Mouse (Mus musculus): Measurements from ENCODE around the gene Plxdc1. TPM values are rescaled to one million over a fixed set of nuclear protein-coding genes. Genes with fewer than 3 reads are reported as not detected.

Plxdc1 gene
- polyA plus RNA-seq, 1 experiment from 2014 or later, result 0.53 TPM

DNA sequence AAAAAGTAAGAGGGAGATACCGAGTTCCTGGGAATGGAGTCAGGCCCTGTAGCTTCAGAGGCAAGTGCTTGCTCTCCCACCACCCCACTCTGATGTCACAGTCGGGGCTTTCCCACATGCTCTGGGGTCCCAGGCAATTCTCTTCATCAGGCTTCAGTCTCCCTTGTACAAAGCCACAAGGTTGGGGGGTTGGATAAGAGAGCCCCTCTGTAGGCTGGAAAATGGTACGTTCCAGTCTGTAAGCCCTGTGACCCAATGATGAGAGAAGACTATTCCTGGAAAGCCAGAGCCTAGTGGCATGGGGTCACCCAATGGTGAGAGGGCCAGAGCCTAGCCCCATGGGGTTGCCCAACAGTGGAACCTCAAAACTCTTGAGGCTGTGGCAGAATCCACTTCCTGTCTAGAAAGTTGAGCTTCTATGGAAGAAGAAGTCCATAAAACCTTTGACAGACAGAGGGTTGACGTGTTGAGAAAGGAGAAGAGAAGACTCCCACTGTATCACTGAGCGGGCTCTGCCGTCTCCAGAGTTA is 70.2 kb downstream of the Plxdc1 start:
- no peak for DNase-seq
- Histone ChIP-seq H3K4me1 (ENCODE audit: insufficient read depth) (no peaks in the 10 kb centered on the region), H3K27ac (ENCODE audit: low read depth) (no peak overlapping the region), H3K9ac (no peak overlapping the region), H3K4me3 (ENCODE audit: low read depth, low read length) (no peak overlapping the region), H3K27me3 (ENCODE audit: insufficient read depth, low read length) (no peaks in the 10 kb centered on the region), H3K36me3 (ENCODE audit: insufficient read depth) (no peaks in the 10 kb centered on the region), H3K9me3 (ENCODE audit: low read depth, low read length) (no peaks in the 10 kb centered on the region), H3K4me2 (no peak overlapping the region)
- 94% methylated on average over 6 of the region's 6 CpGs for WGBS
- ATAC-seq (ENCODE audit: insufficient read depth), result no peak
- TF ChIP-seq CTCF (IDR thresholded peaks at IDR 0.05; ENCODE audit: low read depth), result no peak

DNA sequence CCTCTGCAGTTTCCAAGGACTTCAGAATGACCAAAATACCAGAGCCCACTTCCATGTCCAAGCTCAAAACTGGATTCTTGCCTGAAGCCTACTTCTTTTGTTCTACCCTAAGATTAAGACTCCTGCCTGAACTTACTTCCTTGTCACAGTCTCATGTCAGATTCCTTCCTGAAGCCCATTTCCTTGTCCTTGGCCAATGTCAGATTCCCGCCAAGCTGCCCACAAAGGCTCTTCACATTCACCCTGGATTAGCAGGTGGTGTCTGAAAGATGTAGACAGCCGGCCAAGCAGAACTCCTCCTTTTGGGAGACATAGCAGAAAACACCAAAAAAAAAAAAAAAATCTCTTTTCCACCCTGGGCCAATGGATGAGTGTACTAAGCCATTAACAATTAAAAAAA is 70.8 kb downstream of the Plxdc1 start:
- Histone ChIP-seq H3K4me2 (no peak overlapping the region), H3K27ac (ENCODE audit: low read depth) (no peak overlapping the region), H3K36me3 (ENCODE audit: insufficient read depth) (no peaks in the 10 kb centered on the region), H3K4me1 (ENCODE audit: insufficient read depth) (no peaks in the 10 kb centered on the region), H3K27me3 (ENCODE audit: insufficient read depth, low read length) (no peaks in the 10 kb centered on the region), H3K4me3 (ENCODE audit: low read depth, low read length) (no peak overlapping the region), H3K9me3 (ENCODE audit: low read depth, low read length) (no peaks in the 10 kb centered on the region), H3K9ac (no peak overlapping the region)
- ATAC-seq (ENCODE audit: insufficient read depth), result no peak
- TF ChIP-seq CTCF (IDR thresholded peaks at IDR 0.05; ENCODE audit: low read depth), result no peak
- no peak for DNase-seq
- 62% methylated on average over 2 of the region's 2 CpGs for WGBS

- Histone ChIP-seq H3K36me3 (ENCODE audit: insufficient read depth) (no peaks in the 10 kb centered on the region), H3K9ac (no peak overlapping the region), H3K4me3 (ENCODE audit: low read depth, low read length) (no peak overlapping the region), H3K9me3 (ENCODE audit: low read depth, low read length) (no peaks in the 10 kb centered on the region), H3K27me3 (ENCODE audit: insufficient read depth, low read length) (no peaks in the 10 kb centered on the region), H3K4me2 (no peak overlapping the region), H3K27ac (ENCODE audit: low read depth) (no peak overlapping the region), H3K4me1 (ENCODE audit: insufficient read depth) (no peaks in the 10 kb centered on the region)
- no peak for TF ChIP-seq CTCF (IDR thresholded peaks at IDR 0.05; ENCODE audit: low read depth)
- 77% methylated on average over 14 of the region's 14 CpGs for WGBS
- ATAC-seq (ENCODE audit: insufficient read depth), result no peak
- no peak for DNase-seq
These were observed 73.1 kb downstream of the Plxdc1 start for GRCm38 (mm10) chr11:97913111-97913510.

GRCm38 (mm10) chr11:97908634-97909348 is 77.5 kb downstream of the Plxdc1 start:
- WGBS, result 88% methylated on average over 11 of the region's 11 CpGs
- no peak overlapping the region for H3K4me3 ChIP-seq (ENCODE audit: low read depth, low read length)
- no peak for TF ChIP-seq CTCF (IDR thresholded peaks at IDR 0.05; ENCODE audit: low read depth)

DNA sequence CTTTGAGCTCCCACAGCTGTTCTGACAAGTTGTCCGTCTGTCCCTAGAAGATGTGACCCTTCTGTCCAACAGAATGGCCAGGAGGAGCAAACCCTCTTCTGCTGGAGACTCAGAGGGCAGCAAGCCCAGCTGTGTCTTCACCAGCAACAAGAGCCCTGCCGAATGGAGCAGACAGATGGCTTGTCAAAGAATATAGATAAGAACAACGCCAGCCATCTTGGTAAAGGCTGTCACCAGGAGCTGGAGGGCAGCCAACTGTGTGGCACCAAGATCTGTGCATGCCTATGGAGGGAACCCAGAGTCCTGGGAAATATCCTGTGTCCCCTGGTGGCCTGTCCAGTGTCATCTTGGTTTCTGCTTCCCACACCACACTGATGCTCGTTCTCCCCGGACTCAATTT is 78.3 kb downstream of the Plxdc1 start:
- Histone ChIP-seq H3K27ac (ENCODE audit: low read depth) (no peak overlapping the region), H3K4me3 (ENCODE audit: low read depth, low read length) (no peak overlapping the region), H3K27me3 (ENCODE audit: insufficient read depth, low read length) (no peaks in the 10 kb centered on the region), H3K4me2 (no peak overlapping the region), H3K9me3 (ENCODE audit: low read depth, low read length) (no peaks in the 10 kb centered on the region), H3K9ac (no peak overlapping the region), H3K4me1 (ENCODE audit: insufficient read depth) (no peaks in the 10 kb centered on the region), H3K36me3 (ENCODE audit: insufficient read depth) (no peaks in the 10 kb centered on the region)
- WGBS, result 67% methylated on average over 5 of the region's 5 CpGs
- DNase-seq (no peak), ATAC-seq (ENCODE audit: insufficient read depth) (no peak)
- TF ChIP-seq CTCF (IDR thresholded peaks at IDR 0.05; ENCODE audit: low read depth), result no peak

More at GRCm38 (mm10) chr11:97908634-97909348, 77.5 kb downstream of the Plxdc1 start:
- no peaks in the 10 kb centered on the region for H3K36me3 ChIP-seq (ENCODE audit: insufficient read depth)
- ATAC-seq (ENCODE audit: insufficient read depth) (no peak), DNase-seq (no peak)
- H3K27me3 ChIP-seq (ENCODE audit: insufficient read depth, low read length), result no peaks in the 10 kb centered on the region
- H3K9ac ChIP-seq, result no peak overlapping the region
- no peaks in the 10 kb centered on the region for H3K9me3 ChIP-seq (ENCODE audit: low read depth, low read length)
- no peak overlapping the region for H3K4me2 ChIP-seq
- no peak overlapping the region for H3K27ac ChIP-seq (ENCODE audit: low read depth)
- H3K4me1 ChIP-seq (ENCODE audit: insufficient read depth), result no peaks in the 10 kb centered on the region

- Histone ChIP-seq H3K4me3 (ENCODE audit: low read depth, low read length) (no peak overlapping the region), H3K4me2 (no peak overlapping the region), H3K9ac (no peak overlapping the region), H3K27ac (ENCODE audit: low read depth) (no peak overlapping the region), H3K4me1 (ENCODE audit: insufficient read depth) (no peaks in the 10 kb centered on the region), H3K36me3 (ENCODE audit: insufficient read depth) (no peaks in the 10 kb centered on the region), H3K9me3 (ENCODE audit: low read depth, low read length) (no peaks in the 10 kb centered on the region), H3K27me3 (ENCODE audit: insufficient read depth, low read length) (no peaks in the 10 kb centered on the region)
- DNase-seq (no peak), ATAC-seq (ENCODE audit: insufficient read depth) (no peak)
- no peak for TF ChIP-seq CTCF (IDR thresholded peaks at IDR 0.05; ENCODE audit: low read depth)
- WGBS, result 81% methylated on average over 9 of the region's 9 CpGs
These were observed 79.3 kb downstream of the Plxdc1 start for GRCm38 (mm10) chr11:97906905-97907304.

DNA sequence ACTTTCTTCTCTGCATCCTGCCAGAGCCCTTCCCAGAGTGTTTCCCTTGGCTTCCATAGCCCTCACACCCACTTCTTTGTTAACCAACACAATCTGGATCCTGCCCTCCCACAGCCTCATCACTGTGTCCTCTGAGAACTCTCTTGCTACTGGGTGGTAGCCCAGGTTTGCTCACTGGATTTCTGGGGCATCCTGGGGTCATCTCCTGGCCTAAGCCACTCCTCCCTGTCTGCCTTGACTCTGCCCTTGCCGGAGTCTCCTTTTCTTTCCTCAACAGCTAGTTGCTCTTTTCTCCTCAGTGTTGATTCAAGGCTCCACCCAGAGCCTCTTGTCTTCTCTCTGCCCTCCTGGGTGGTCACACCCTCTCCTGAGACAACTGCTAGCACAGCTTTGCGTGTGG is 80.3 kb downstream of the Plxdc1 start:
- H3K27me3 ChIP-seq (ENCODE audit: insufficient read depth, low read length), result no peaks in the 10 kb centered on the region
- H3K4me3 ChIP-seq (ENCODE audit: low read depth, low read length), result no peak overlapping the region
- no peak overlapping the region for H3K4me2 ChIP-seq
- no peak for TF ChIP-seq CTCF (IDR thresholded peaks at IDR 0.05; ENCODE audit: low read depth)
- no peak overlapping the region for H3K27ac ChIP-seq (ENCODE audit: low read depth)
- H3K36me3 ChIP-seq (ENCODE audit: insufficient read depth), result no peaks in the 10 kb centered on the region
- DNase-seq, result no peak
- no peak for ATAC-seq (ENCODE audit: insufficient read depth)
- H3K9me3 ChIP-seq (ENCODE audit: low read depth, low read length), result no peaks in the 10 kb centered on the region
- no peak overlapping the region for H3K9ac ChIP-seq
- WGBS, result 52% methylated on average over 2 of the region's 2 CpGs
- H3K4me1 ChIP-seq (ENCODE audit: insufficient read depth), result no peaks in the 10 kb centered on the region
